Mouse (Mus musculus): ENCODE measurements around the gene Crybg3. TPM values are rescaled to one million over a fixed set of nuclear protein-coding genes. Genes with fewer than 3 reads are reported as not detected.

The Crybg3 gene
- polyA plus RNA-seq, 1 experiment from 2014 or later, result 7.8 TPM

DNA sequence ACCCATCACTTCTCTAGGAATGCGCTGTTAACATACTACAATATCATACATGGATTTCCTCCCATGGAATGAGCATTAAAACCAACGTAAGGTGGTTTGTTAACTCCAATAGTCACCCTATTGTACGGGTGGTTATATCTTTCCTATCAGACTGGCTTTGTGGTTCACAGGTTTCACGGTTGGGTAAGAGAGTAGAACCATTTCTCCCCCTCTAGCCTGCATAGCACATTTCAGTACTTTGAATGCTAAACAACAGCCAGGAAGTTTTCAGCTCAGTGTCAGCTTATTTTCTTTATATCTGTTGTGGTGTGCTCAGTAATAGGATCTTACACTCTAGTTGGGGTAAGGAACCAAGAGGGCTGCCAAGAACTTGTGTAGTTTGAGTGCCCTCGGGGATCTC is 149.0 kb downstream of the Crybg3 start:
- H3K4me2 ChIP-seq, result no peak overlapping the region
- H3K4me1 ChIP-seq (replicated peaks), result no peaks in the 10 kb centered on the region
- ATAC-seq (ENCODE audit: insufficient number of reproducible peaks, insufficient read depth, low FRiP score, low TSS enrichment, low read depth), result no peak
- no peaks in the 10 kb centered on the region for H3K27me3 ChIP-seq
- H3K4me3 ChIP-seq (replicated peaks), result no peak overlapping the region
- H3K36me3 ChIP-seq, result no peaks in the 10 kb centered on the region
- no peak overlapping the region for H3K27ac ChIP-seq
- no peak overlapping the region for H3K9ac ChIP-seq (replicated peaks)
- no peaks in the 10 kb centered on the region for H3K9me3 ChIP-seq
- 90% methylated on average over 5 of the region's 5 CpGs for WGBS

DNA sequence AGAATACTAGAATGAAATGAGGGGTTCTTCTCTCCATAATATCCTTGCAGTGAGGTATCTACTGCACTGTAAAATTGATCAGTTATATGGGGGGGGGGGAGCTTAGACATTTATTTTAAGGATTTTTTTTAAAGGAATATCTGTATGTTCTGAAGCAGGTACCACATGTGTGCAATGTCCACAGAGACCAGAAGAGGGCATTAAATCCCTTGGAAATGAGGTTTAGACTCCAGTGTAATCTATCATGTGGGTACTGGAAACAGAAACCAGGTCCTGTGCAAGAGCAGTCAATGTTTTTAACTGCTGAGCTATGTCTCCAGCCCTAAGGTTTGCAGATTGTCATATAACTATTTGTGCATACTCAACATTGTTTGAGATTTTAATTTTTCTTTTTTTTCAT is 151.7 kb downstream of the Crybg3 start:
- Histone ChIP-seq H3K9ac (replicated peaks) (no peak overlapping the region), H3K27me3 (no peaks in the 10 kb centered on the region), H3K4me2 (no peak overlapping the region), H3K27ac (no peak overlapping the region), H3K4me3 (replicated peaks) (no peak overlapping the region), H3K36me3 (no peaks in the 10 kb centered on the region), H3K4me1 (replicated peaks) (no peaks in the 10 kb centered on the region), H3K9me3 (no peaks in the 10 kb centered on the region)
- no peak for ATAC-seq (ENCODE audit: insufficient number of reproducible peaks, insufficient read depth, low FRiP score, low TSS enrichment, low read depth)

DNA sequence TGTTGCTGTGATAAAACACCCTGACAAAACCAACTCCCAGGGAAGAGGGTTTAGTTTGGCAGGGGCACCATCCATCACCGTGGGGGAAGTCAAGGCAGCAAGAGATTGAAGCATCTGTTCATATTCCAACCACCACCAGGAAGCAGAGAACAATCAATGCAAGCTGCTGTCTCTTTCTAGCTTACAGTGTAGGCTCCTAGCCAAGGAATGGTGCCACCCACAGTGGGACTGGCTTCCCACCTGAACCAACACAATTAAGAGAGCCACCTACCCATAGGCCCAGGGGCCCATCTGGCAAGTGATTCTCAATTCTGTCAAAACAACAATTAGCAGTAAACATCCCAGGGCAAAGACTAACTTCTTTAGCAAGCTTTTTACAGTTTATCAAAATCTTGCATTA is 152.6 kb downstream of the Crybg3 start:
- Histone ChIP-seq H3K9ac (replicated peaks) (no peak overlapping the region), H3K36me3 (no peaks in the 10 kb centered on the region), H3K4me3 (replicated peaks) (no peak overlapping the region), H3K9me3 (no peaks in the 10 kb centered on the region), H3K27ac (no peak overlapping the region), H3K27me3 (no peaks in the 10 kb centered on the region), H3K4me1 (replicated peaks) (no peaks in the 10 kb centered on the region), H3K4me2 (no peak overlapping the region)
- WGBS, result 86% methylated on average over 1 of the region's 1 CpGs
- ATAC-seq (ENCODE audit: insufficient number of reproducible peaks, insufficient read depth, low FRiP score, low TSS enrichment, low read depth), result no peak

DNA sequence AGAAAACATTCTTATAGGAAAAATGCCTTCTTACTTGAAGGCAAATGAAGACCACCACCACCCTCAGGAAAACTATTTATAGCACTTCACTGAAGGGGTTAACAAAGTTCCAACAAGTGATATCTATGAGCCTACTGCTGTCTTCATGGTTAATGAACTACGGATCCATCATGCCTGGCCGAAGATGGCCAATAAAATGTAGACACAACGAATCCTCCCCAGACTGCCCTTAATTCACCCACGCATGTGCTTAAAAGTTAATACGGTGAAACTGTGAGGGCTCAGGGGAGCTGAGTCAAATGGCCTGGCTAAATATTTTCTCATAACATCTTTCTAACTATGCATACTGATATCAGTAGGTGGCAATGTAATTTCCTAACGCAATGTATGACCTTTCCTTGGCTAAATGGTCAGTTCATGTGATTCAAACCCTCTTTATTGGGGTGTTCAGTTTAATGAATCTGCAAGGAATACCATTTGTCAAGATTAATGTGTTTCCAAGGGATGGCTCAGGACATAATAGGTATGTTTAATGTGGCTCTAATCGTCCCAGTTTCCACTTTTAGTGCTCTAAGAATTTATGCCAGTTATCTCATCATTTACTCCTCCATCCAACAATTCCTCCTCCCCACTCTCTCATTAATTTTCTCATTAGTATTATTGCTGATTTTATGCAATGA is 155.8 kb downstream of the Crybg3 start:
- no peak overlapping the region for H3K27ac ChIP-seq
- H3K9ac ChIP-seq (replicated peaks), result no peak overlapping the region
- no peaks in the 10 kb centered on the region for H3K36me3 ChIP-seq
- peaks cover 9% of the 10 kb centered on the region; the same call in 1 of the 2 replicates for H3K4me1 ChIP-seq (replicated peaks)
- ATAC-seq (ENCODE audit: insufficient number of reproducible peaks, insufficient read depth, low FRiP score, low TSS enrichment, low read depth), result no peak
- H3K9me3 ChIP-seq, result no peaks in the 10 kb centered on the region
- 84% methylated on average over 7 of the region's 7 CpGs for WGBS
- no peak overlapping the region for H3K4me2 ChIP-seq
- H3K4me3 ChIP-seq (replicated peaks), result no peak overlapping the region
- H3K27me3 ChIP-seq, result no peaks in the 10 kb centered on the region

Other genes starting within 250 kb of the Crybg3 start
- gene Olfr209, start 237.0 kb downstream of the Crybg3 start, polyA plus RNA-seq (2016; fragmentation: Nextera tagmentation; extraction: Ambion mirVana), result not detected in 2 replicates
- gene Gabrr3, start 193.6 kb downstream of the Crybg3 start, polyA plus RNA-seq (2016; fragmentation: Nextera tagmentation; extraction: Ambion mirVana), result 0.05 TPM in 2 replicates
- 29.8 and 32.9 TPM in 2 replicates for gene Riox2, start 129.2 kb downstream of the Crybg3 start, polyA plus RNA-seq (2016; fragmentation: Nextera tagmentation; extraction: Ambion mirVana)
- 35.2 and 36.1 TPM in 2 replicates for gene Arl6, start 38.4 kb upstream of the Crybg3 start, polyA plus RNA-seq (2016; fragmentation: Nextera tagmentation; extraction: Ambion mirVana)